ENCODE assay signal across 19 mouse cellular contexts in the genomic region with DNA sequence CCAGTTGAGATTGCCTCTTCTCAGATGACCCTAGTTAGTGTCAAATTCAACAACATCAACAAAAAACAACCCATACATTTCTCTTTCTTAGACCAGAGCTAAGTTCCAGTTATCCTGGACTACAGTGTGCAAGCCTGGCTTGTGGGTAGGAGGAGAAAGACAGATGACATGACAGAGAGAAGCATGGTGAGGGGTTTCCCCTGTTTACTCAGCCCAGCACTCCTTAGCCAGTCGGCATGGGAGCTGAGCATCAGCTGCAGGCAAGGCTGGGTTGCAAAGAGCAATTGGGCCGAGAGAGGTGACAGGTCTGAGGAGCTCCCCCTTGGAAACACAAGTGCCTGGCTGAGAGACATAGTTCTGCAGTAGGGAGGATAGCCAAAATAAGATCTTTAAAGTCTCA.
"Had no signal": no experiment of that assay in that cellular context is flagged by ENCODE, and none has a peak within 500 bp of the region (broad histone marks: within the 10 kb centered on the region; RNA-seq: fewer than 3 reads in every experiment).

No protein-coding gene starts in this region.

- H3K4me3 ChIP-seq: midbrain, embryonic 10.5 days; midbrain, embryonic 12.5 days; myocyte; neural tube, embryonic 13.5 days; neural tube, embryonic 15.5 days had no signal

- ATAC-seq: midbrain, embryonic 16.5 days had no signal

- H3K9ac ChIP-seq: lung, embryonic 14.5 days; midbrain, embryonic 12.5 days; neural tube, embryonic 13.5 days; neural tube, embryonic 15.5 days had no signal

- H3K27me3 ChIP-seq: midbrain, embryonic 12.5 days; neural tube, embryonic 13.5 days; neural tube, embryonic 15.5 days had no signal

- H3K4me1 ChIP-seq: midbrain, embryonic 12.5 days; neural tube, embryonic 13.5 days; neural tube, embryonic 15.5 days had no signal

- H3K4me2 ChIP-seq: lung, embryonic 14.5 days; midbrain, embryonic 12.5 days; neural tube, embryonic 13.5 days; neural tube, embryonic 15.5 days had no signal

- DNase-seq: lung, adult 18-20 months; lung, embryonic 14.5 days; lung, postnatal 10 days; lung, postnatal 4 days; midbrain, embryonic 14.5 days; retina, postnatal 1 day; right cerebral cortex, adult 18-20 months; right cerebral cortex, postnatal 25 days; right cerebral cortex, postnatal 4 days; spleen, adult 18-20 months; thymus, adult 18-20 months; thymus, postnatal 25 days; thymus, postnatal 4 days had no signal

- H3K36me3 ChIP-seq: midbrain, embryonic 10.5 days; midbrain, embryonic 12.5 days; neural tube, embryonic 13.5 days; neural tube, embryonic 15.5 days had no signal

- H3K27ac ChIP-seq: midbrain, embryonic 10.5 days; midbrain, embryonic 12.5 days; neural tube, embryonic 13.5 days; neural tube, embryonic 15.5 days had no signal

- H3K9me3 ChIP-seq: midbrain, embryonic 10.5 days; midbrain, embryonic 12.5 days; neural tube, embryonic 13.5 days; neural tube, embryonic 15.5 days had no signal
